Mouse (Mus musculus): Measurements from ENCODE around the gene Rrm2. TPM values are rescaled to one million over a fixed set of nuclear protein-coding genes. Genes with fewer than 3 reads are reported as not detected.
A peak's percentile ranks its signal among the peaks of the same experiment; 100 is the strongest.
"Not testable (repeated sequence)": the region's sequence is repeated elsewhere in the genome, so short reads cannot be mapped to it uniquely, and the experiment has no call there.

Gene Rrm2
- polyA plus RNA-seq, 1 experiment from 2014 or later = 525 TPM

DNA sequence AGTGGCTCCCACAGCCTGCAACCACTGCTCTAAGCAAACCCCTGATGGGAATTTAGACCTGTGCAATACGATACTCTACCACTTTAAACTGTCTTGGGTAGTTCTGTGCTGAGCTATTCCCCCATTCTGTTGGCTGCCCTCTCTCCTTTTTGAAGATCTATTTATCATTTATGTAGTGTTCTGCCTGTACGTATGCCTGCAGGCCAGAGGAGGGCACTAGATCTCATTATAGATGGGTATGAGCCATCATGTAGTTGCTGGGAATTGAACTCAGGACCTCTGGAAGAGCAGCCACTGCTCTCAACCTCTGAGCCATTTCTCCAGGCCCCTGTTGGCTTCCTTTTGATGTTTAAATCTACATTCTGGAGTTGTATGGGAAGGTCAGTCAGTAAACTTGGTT, 28.9 kb downstream of the Rrm2 start:
- Histone ChIP-seq H3K27me3 (no peaks in the 10 kb centered on the region), H3K36me3 (replicated peaks) (no peaks in the 10 kb centered on the region), H3K4me3 (replicated peaks) (no peak overlapping the region), H3K27ac (no peak overlapping the region), H3K4me1 (no peaks in the 10 kb centered on the region), H3K9ac (no peak overlapping the region), H3K4me2 (no peak overlapping the region), H3K9me3 (no peaks in the 10 kb centered on the region)
- WGBS = 65% methylated on average over 2 of the region's 2 CpGs
- no peak for ATAC-seq (ENCODE audit: low FRiP score)

DNA sequence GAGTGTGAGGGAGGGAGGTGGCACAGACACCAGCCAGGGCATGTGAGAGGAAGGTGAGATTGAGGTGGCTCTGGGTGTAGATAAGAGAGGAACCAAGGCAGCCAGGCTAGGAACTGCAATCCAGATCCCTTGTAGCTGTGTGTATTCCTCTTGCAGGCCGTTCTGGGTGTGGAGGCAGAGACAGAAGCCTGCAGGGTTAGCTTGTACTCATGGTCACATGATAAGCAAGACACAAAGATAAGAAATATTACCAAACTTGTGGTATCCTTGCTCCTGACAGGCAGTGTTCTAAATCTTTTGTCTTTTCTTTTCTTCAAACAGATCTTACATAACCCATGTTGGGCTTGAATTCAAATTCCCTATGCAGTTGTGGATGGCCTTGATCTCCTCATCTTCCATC, 31.9 kb downstream of the Rrm2 start:
- no peaks in the 10 kb centered on the region for H3K27me3 ChIP-seq
- H3K4me3 ChIP-seq (replicated peaks) = no peak overlapping the region
- H3K27ac ChIP-seq = no peak overlapping the region
- H3K4me1 ChIP-seq = peaks cover 5% of the 10 kb centered on the region; the same call in 1 of the 2 replicates
- H3K9ac ChIP-seq = no peak overlapping the region
- H3K36me3 ChIP-seq (replicated peaks) = no peaks in the 10 kb centered on the region
- H3K4me2 ChIP-seq = no peak overlapping the region
- H3K9me3 ChIP-seq = no peaks in the 10 kb centered on the region
- 86% methylated on average over 1 of the region's 1 CpGs for WGBS
- ATAC-seq (ENCODE audit: low FRiP score) = no peak

DNA sequence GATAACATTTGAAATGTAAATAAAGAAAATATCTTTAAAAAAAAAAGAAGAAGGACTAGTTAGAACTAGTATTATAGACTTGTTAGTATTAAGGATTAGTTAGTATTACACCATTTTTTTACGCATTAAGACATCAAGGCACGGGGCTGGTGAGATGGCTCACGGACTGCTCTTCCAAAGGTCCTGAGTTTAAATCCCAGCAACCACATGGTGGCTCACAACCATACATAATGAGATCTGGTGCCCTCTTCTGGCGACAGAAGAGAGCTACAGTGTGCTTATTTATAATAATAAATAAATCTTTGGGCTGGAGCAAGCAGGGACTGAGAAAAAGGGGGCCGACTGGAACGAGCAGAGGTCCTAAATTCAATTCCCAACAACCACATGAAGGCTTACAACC, 33.5 kb downstream of the Rrm2 start:
- not testable (repeated sequence) for H3K27ac ChIP-seq; H3K4me2 ChIP-seq; H3K36me3 ChIP-seq (replicated peaks); H3K9me3 ChIP-seq; H3K4me3 ChIP-seq (replicated peaks); H3K4me1 ChIP-seq; ATAC-seq (ENCODE audit: low FRiP score); H3K27me3 ChIP-seq; H3K9ac ChIP-seq
- WGBS = 62% methylated on average over 6 of the region's 6 CpGs

DNA sequence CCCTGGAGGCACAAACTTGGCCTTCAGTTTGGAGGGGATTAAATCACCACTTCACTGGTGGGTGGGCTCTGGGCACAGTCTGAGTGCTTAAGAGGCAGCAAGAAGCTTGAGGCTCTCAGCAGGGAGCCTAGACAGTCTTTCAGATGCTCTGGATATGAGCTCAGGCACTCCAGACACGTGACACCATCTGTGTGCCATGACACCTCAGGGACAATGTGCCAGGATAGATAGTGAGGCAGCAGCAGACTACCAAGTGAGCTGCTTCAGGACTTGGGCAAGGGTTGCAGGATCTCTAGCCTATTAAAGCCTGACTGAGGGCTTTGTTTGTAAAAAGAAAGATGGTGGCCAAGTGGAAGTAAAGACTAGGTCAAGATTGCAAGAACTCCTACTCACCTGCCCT, 36.3 kb downstream of the Rrm2 start:
- H3K4me2 ChIP-seq = no peak overlapping the region
- 23% methylated on average over 1 of the region's 1 CpGs for WGBS
- ATAC-seq (ENCODE audit: low FRiP score) = no peak
- no peaks in the 10 kb centered on the region for H3K9me3 ChIP-seq
- no peak overlapping the region for H3K27ac ChIP-seq
- H3K4me3 ChIP-seq (replicated peaks) = no peak overlapping the region
- H3K9ac ChIP-seq = no peak overlapping the region
- peaks cover 19% of the 10 kb centered on the region for H3K4me1 ChIP-seq
- H3K36me3 ChIP-seq (replicated peaks) = no peaks in the 10 kb centered on the region
- no peaks in the 10 kb centered on the region for H3K27me3 ChIP-seq

GRCm38 (mm10) chr12:24746579-24747296, 38.7 kb downstream of the Rrm2 start:
- no peak for ATAC-seq (ENCODE audit: low FRiP score)
- Histone ChIP-seq H3K4me1 (peaks cover 19% of the 10 kb centered on the region), H3K9me3 (no peaks in the 10 kb centered on the region), H3K27me3 (no peaks in the 10 kb centered on the region), H3K4me3 (replicated peaks) (no peak overlapping the region), H3K36me3 (replicated peaks) (no peaks in the 10 kb centered on the region), H3K27ac (no peak overlapping the region), H3K4me2 (no peak overlapping the region), H3K9ac (no peak overlapping the region)
- 55% methylated on average over 5 of the region's 5 CpGs for WGBS

GRCm38 (mm10) chr12:24747297-24747696, 39.3 kb downstream of the Rrm2 start:
- H3K36me3 ChIP-seq (replicated peaks) = no peaks in the 10 kb centered on the region
- no peak overlapping the region for H3K27ac ChIP-seq
- H3K4me1 ChIP-seq = peaks cover 19% of the 10 kb centered on the region
- no peaks in the 10 kb centered on the region for H3K9me3 ChIP-seq
- no peak for ATAC-seq (ENCODE audit: low FRiP score)
- no peak overlapping the region for H3K4me2 ChIP-seq
- no peaks in the 10 kb centered on the region for H3K27me3 ChIP-seq
- WGBS = 62% methylated on average over 8 of the region's 8 CpGs
- no peak overlapping the region for H3K9ac ChIP-seq
- no peak overlapping the region for H3K4me3 ChIP-seq (replicated peaks)

DNA sequence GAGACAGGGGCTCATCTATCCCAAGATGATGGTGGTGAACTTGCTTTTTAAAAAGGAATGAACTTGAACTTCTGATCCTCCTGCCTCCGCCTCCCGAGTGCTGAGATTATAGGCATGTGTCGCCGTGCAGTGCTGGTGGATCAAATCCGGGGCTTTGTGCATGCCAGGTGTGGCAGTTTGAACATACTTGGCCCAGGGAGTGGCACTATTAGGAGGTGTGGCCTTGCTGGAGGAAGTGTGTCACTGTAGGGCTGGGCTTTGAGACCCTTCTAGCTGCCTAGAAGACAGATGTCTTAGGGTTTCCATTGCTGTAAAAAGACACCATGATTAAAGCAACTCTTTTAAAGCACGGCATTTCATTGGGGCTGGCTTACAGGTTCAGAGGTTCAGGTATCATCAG, 42.5 kb downstream of the Rrm2 start:
- Histone ChIP-seq H3K9ac (no peak overlapping the region), H3K27me3 (no peaks in the 10 kb centered on the region), H3K36me3 (replicated peaks) (no peaks in the 10 kb centered on the region), H3K4me2 (no peak overlapping the region), H3K9me3 (no peaks in the 10 kb centered on the region), H3K4me1 (peaks cover 14% of the 10 kb centered on the region), H3K27ac (no peak overlapping the region), H3K4me3 (replicated peaks) (no peak overlapping the region)
- WGBS = 91% methylated on average over 6 of the region's 6 CpGs
- no peak for ATAC-seq (ENCODE audit: low FRiP score)

DNA sequence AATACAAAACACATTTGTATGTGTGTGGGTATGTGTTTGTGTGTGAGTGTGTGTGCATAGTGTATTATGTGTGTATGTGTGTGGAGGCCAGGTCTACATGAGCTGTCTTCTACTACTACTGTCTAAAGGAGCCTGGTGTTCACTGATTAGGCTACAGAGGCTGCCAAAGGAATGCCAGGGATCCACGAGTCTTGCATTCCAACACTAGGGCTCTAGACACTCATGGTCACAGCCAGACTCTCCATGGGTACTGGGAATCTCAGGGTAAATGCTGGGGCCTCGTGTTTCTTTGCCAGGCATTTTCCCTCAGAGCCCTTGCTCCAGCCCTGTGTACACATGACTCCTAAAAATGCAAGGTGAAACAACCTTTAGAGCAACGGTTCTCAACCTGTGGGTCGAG, 45.6 kb downstream of the Rrm2 start:
- Histone ChIP-seq H3K36me3 (replicated peaks) (no peaks in the 10 kb centered on the region), H3K9me3 (no peaks in the 10 kb centered on the region), H3K27ac (no peak overlapping the region), H3K4me2 (no peak overlapping the region), H3K4me3 (replicated peaks) (no peak overlapping the region), H3K4me1 (peaks cover 7% of the 10 kb centered on the region), H3K9ac (no peak overlapping the region), H3K27me3 (no peaks in the 10 kb centered on the region)
- no peak for ATAC-seq (ENCODE audit: low FRiP score)
- WGBS = 84% methylated on average over 4 of the region's 4 CpGs

DNA sequence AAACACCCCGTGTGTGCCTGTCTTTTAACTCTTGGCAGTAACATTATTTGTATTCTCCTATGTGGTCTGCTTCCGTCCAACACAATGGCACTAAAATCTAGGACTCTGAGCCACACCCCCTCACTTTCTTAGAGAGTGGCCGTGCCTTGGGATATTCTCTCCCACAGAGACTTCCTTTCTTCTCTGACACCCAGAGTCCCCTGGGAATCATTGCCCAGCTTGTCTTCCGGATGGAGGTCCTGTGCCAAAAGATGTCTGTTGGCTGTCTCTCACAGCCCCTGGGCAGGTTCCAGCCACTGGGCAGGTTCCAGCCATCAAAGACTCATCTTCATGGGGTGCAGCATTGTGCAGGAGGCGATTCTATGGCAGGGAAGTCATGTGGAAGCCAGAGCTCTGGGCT, 46.7 kb downstream of the Rrm2 start:
- Histone ChIP-seq H3K4me3 (replicated peaks) (no peak overlapping the region), H3K9ac (no peak overlapping the region), H3K4me2 (no peak overlapping the region), H3K36me3 (replicated peaks) (no peaks in the 10 kb centered on the region), H3K27me3 (no peaks in the 10 kb centered on the region), H3K9me3 (no peaks in the 10 kb centered on the region), H3K27ac (no peak overlapping the region), H3K4me1 (peaks cover 7% of the 10 kb centered on the region)
- ATAC-seq (ENCODE audit: low FRiP score) = no peak
- WGBS = 67% methylated on average over 5 of the region's 5 CpGs

GRCm38 (mm10) chr12:24755471-24755870, 47.4 kb downstream of the Rrm2 start:
- Histone ChIP-seq H3K4me2 (no peak overlapping the region), H3K9ac (no peak overlapping the region), H3K4me1 (peaks cover 7% of the 10 kb centered on the region), H3K27me3 (no peaks in the 10 kb centered on the region), H3K9me3 (no peaks in the 10 kb centered on the region), H3K36me3 (replicated peaks) (no peaks in the 10 kb centered on the region), H3K27ac (no peak overlapping the region), H3K4me3 (replicated peaks) (no peak overlapping the region)
- WGBS = 88% methylated on average over 9 of the region's 9 CpGs
- ATAC-seq (ENCODE audit: low FRiP score) = no peak

DNA sequence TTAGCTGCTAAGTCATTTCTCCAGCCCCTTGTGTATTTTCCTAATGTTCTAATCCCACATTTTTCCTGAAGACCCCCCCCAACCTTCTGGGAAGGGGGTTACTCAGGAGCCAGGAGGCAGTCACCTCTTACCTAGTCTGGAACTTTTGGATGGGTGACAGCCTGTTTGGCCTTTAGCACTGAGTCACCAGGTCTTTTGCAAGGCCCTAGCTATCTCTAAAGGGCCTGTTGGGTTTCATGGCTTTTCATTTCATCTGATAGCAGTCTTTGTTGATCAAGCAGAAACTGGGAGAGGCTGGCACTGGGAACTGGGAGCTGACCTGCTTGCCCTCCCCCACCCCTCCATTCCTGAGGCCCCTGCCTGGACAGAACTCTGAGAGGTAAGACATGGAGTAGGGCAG, 49.3 kb downstream of the Rrm2 start:
- Histone ChIP-seq H3K36me3 (replicated peaks) (no peaks in the 10 kb centered on the region), H3K4me2 (no peak overlapping the region), H3K27me3 (no peaks in the 10 kb centered on the region), H3K9ac (no peak overlapping the region), H3K4me1 (peaks cover 11% of the 10 kb centered on the region), H3K9me3 (no peaks in the 10 kb centered on the region), H3K27ac (no peak overlapping the region), H3K4me3 (replicated peaks) (no peak overlapping the region)
- no peak for ATAC-seq (ENCODE audit: low FRiP score)

GRCm38 (mm10) chr12:24758374-24758773, 50.3 kb downstream of the Rrm2 start:
- peak; percentile 41; the same call in 1 of the 2 replicates for ATAC-seq (ENCODE audit: low FRiP score)
- H3K9ac ChIP-seq = no peak overlapping the region
- no peak overlapping the region for H3K27ac ChIP-seq
- H3K4me1 ChIP-seq = peaks cover 16% of the 10 kb centered on the region
- no peak overlapping the region for H3K4me3 ChIP-seq (replicated peaks)
- no peaks in the 10 kb centered on the region for H3K9me3 ChIP-seq
- no peaks in the 10 kb centered on the region for H3K27me3 ChIP-seq
- WGBS = 27% methylated on average over 6 of the region's 6 CpGs
- no peak overlapping the region for H3K4me2 ChIP-seq
- no peaks in the 10 kb centered on the region for H3K36me3 ChIP-seq (replicated peaks)

GRCm38 (mm10) chr12:24762253-24762652, 54.2 kb downstream of the Rrm2 start:
- peak overlapping the region; percentile 17; the same call in 1 of the 2 replicates for H3K4me2 ChIP-seq
- no peak overlapping the region for H3K27ac ChIP-seq

More at GRCm38 (mm10) chr12:24762253-24762652, 54.2 kb downstream of the Rrm2 start:
- H3K9me3 ChIP-seq = no peaks in the 10 kb centered on the region
- 2% methylated on average over 3 of the region's 3 CpGs for WGBS
- H3K27me3 ChIP-seq = no peaks in the 10 kb centered on the region
- H3K9ac ChIP-seq = no peak overlapping the region
- peaks cover 16% of the 10 kb centered on the region for H3K4me1 ChIP-seq
- no peaks in the 10 kb centered on the region for H3K36me3 ChIP-seq (replicated peaks)
- no peak overlapping the region for H3K4me3 ChIP-seq (replicated peaks)
- ATAC-seq (ENCODE audit: low FRiP score) = no peak
